Mouse (Mus musculus): ENCODE results near the gene Izumo2. TPM values are rescaled to one million over a fixed set of nuclear protein-coding genes. Genes with fewer than 3 reads are reported as not detected.
"Not testable (repeated sequence)": the region's sequence is repeated elsewhere in the genome, so short reads cannot be mapped to it uniquely, and the experiment has no call there.

Gene Izumo2
- polyA plus RNA-seq, 1 experiment, result not detected

- H3K27ac ChIP-seq (replicated peaks; ENCODE audit: low read depth, low read length), result no peak overlapping the region
- H3K4me1 ChIP-seq (ENCODE audit: control insufficient read depth, insufficient read depth, insufficient read length, low read length), result no peaks in the 10 kb centered on the region
- no peak overlapping the region for H3K4me3 ChIP-seq (ENCODE audit: insufficient read depth, low read depth, low read length)
These were observed 22.8 kb upstream of the Izumo2 start for GRCm38 (mm10) chr7:44685531-44686402.

- H3K4me3 ChIP-seq (ENCODE audit: insufficient read depth, low read depth, low read length), result no peak overlapping the region
- no peaks in the 10 kb centered on the region for H3K4me1 ChIP-seq (ENCODE audit: control insufficient read depth, insufficient read depth, insufficient read length, low read length)
- H3K27ac ChIP-seq (replicated peaks; ENCODE audit: low read depth, low read length), result no peak overlapping the region
These were observed 19.7 kb upstream of the Izumo2 start for GRCm38 (mm10) chr7:44688890-44689289.

- H3K4me1 ChIP-seq (ENCODE audit: control insufficient read depth, insufficient read depth, insufficient read length, low read length), result no peaks in the 10 kb centered on the region
- H3K27ac ChIP-seq (replicated peaks; ENCODE audit: low read depth, low read length), result no peak overlapping the region
- H3K4me3 ChIP-seq (ENCODE audit: insufficient read depth, low read depth, low read length), result no peak overlapping the region
These were observed 19.2 kb upstream of the Izumo2 start for GRCm38 (mm10) chr7:44689331-44689730.

GRCm38 (mm10) chr7:44693427-44694175, 14.9 kb upstream of the Izumo2 start:
- H3K27ac ChIP-seq (replicated peaks; ENCODE audit: low read depth, low read length), result no peak overlapping the region
- H3K4me1 ChIP-seq (ENCODE audit: control insufficient read depth, insufficient read depth, insufficient read length, low read length), result no peaks in the 10 kb centered on the region; the same call in 1 of the 2 replicates
- H3K4me3 ChIP-seq (ENCODE audit: insufficient read depth, low read depth, low read length), result no peak overlapping the region

DNA sequence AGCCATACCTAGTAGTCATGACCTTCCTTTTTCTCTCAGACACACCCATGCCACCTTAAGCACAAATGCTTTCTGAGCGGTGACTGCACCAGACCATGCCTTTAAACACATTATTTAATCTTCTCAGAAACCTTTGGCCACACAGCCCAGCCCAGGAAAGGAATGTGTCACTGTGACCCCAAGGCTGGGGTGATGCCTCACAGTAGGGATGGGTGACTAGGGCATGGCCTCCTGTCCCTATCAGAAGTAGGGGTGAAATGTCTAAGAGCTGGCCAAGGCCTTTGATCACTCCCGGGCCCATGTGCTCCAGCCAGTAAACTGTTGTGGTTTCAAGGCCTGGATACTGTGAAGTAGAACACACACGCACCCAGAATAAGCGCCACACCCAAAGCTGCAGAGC, 13.3 kb upstream of the Izumo2 start:
- no peak overlapping the region for H3K27ac ChIP-seq (replicated peaks; ENCODE audit: low read depth, low read length)
- H3K4me3 ChIP-seq (ENCODE audit: insufficient read depth, low read depth, low read length), result no peak overlapping the region
- H3K4me1 ChIP-seq (ENCODE audit: control insufficient read depth, insufficient read depth, insufficient read length, low read length), result no peaks in the 10 kb centered on the region; the same call in 1 of the 2 replicates

DNA sequence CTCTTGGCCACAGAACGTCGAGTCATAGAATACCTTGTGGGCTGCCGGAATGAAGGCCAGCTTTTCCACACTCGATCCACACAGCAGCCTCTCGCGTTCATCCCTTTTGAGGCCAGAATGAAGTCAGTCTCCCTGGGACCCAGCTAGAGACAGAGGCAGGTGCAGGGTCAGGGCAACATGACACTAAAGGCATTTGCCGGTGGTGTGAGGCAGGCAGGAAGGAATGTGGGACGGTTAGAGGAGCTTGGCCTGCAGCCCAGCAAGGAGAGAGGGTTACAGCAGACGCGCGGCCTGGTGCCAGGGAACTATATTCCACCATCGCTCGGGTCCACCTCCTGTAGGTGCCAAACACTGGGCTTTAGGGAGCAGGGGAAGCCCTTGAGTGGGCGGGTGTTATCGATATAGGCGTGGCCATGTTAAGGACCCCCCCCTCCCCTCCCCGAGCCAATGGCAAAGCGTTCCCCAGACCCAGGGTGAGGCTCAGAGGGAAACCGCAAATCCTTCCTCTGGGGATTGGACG, 11.3 kb upstream of the Izumo2 start:
- Histone ChIP-seq H3K27ac (replicated peaks; ENCODE audit: low read depth, low read length) (no peak overlapping the region), H3K4me3 (ENCODE audit: insufficient read depth, low read depth, low read length) (no peak overlapping the region), H3K4me1 (ENCODE audit: control insufficient read depth, insufficient read depth, insufficient read length, low read length) (no peaks in the 10 kb centered on the region; the same call in 1 of the 2 replicates)

GRCm38 (mm10) chr7:44697980-44698379, 10.6 kb upstream of the Izumo2 start:
- H3K27ac ChIP-seq (replicated peaks; ENCODE audit: low read depth, low read length), result no peak overlapping the region
- H3K4me1 ChIP-seq (ENCODE audit: control insufficient read depth, insufficient read depth, insufficient read length, low read length), result no peaks in the 10 kb centered on the region; the same call in 1 of the 2 replicates
- H3K4me3 ChIP-seq (ENCODE audit: insufficient read depth, low read depth, low read length), result no peak overlapping the region

DNA sequence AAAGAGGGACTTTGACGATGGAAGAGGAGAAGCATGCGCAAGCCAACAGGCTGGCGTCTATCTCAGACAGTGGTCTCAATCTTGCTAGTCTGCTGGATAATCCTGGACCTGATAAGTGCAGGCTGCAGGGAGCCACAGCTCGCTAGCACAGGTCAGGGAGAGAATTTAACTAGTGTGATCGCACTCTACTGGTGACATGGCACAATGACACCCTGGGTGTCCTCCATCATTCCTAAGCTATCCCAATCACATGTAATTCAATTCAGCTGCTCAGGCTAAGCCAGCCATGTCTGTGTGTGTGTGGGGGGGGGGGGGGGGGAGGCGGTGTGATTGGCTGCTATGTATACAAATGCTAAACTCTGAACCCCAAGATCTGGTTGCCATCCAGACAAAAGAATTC, 6.6 kb upstream of the Izumo2 start:
- no peaks in the 10 kb centered on the region; the same call in 1 of the 2 replicates for H3K4me1 ChIP-seq (ENCODE audit: control insufficient read depth, insufficient read depth, insufficient read length, low read length)
- no peak overlapping the region for H3K4me3 ChIP-seq (ENCODE audit: insufficient read depth, low read depth, low read length)
- H3K27ac ChIP-seq (replicated peaks; ENCODE audit: low read depth, low read length), result no peak overlapping the region

DNA sequence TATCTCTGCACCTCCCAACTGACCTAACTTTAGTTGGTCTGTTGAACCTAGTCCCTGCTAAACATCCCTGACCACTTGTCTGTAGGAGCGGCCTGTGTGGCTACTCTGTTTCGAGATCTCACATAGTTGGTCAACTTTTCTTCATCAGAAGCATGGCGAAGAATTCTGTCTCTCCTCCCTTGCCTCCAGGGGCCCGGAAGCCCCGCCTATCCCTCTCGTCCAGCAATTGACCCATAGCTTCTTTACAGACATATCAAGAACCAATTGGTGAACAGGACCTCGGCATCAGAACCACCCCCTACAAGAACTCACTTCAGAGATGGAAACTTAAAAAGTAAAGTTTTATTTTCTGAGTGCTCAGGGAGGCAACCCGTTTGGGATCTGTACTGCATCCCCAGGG, 5.6 kb upstream of the Izumo2 start:
- H3K4me3 ChIP-seq (ENCODE audit: insufficient read depth, low read depth, low read length), result no peak overlapping the region
- no peaks in the 10 kb centered on the region for H3K4me1 ChIP-seq (ENCODE audit: control insufficient read depth, insufficient read depth, insufficient read length, low read length)
- no peak overlapping the region for H3K27ac ChIP-seq (replicated peaks; ENCODE audit: low read depth, low read length)

GRCm38 (mm10) chr7:44704363-44704762, 4.2 kb upstream of the Izumo2 start:
- Histone ChIP-seq H3K4me1 (ENCODE audit: control insufficient read depth, insufficient read depth, insufficient read length, low read length) (no peaks in the 10 kb centered on the region), H3K27ac (replicated peaks; ENCODE audit: low read depth, low read length) (no peak overlapping the region)

DNA sequence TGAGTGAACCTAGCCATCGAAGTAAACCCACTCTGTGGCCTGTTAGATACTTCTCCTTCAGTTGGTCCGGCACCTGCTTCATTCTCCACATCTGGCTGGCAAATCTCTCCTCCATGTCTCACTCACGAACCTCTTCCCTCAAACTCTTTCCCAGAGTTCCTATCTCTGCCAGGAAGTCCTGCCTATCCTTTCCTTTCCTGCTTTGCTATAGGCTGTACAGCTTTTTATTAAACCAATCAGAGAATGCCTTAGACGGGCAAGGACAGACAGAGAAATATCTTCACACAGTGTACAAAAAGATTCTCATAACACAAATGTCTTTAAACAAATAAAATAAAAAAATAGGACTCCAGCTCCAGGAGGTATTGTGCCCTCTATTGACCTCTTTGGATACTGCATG, 3.5 kb upstream of the Izumo2 start:
- Histone ChIP-seq H3K27ac (replicated peaks; ENCODE audit: low read depth, low read length) (no peak overlapping the region), H3K4me3 (ENCODE audit: insufficient read depth, low read depth, low read length) (no peak overlapping the region), H3K4me1 (ENCODE audit: control insufficient read depth, insufficient read depth, insufficient read length, low read length) (no peaks in the 10 kb centered on the region)

More at GRCm38 (mm10) chr7:44704363-44704762, 4.2 kb upstream of the Izumo2 start:
- no peak overlapping the region for H3K4me3 ChIP-seq (ENCODE audit: insufficient read depth, low read depth, low read length)

DNA sequence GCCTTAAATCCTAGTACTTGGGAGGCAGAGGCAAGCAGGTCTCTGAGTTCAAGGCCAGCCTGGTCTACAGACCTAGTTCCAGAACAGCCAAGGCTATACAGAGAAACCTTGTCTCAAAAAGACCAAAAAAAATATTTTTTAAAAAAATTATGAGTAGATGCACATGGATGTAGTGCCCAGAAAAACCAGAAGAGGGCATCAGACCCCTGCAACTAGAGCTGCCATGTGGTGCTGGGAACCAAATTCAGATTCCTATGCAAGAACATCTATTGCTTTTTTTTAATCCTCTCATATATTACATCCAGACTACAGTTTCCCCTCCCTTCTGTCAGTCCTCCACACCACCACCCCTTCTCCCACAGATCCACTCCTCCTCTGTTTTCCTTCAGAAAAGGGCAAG, 2.2 kb upstream of the Izumo2 start:
- no peak overlapping the region for H3K27ac ChIP-seq (replicated peaks; ENCODE audit: low read depth, low read length)
- no peaks in the 10 kb centered on the region for H3K4me1 ChIP-seq (ENCODE audit: control insufficient read depth, insufficient read depth, insufficient read length, low read length)

GRCm38 (mm10) chr7:44707169-44707675, 1.3 kb upstream of the Izumo2 start:
- Histone ChIP-seq H3K4me3 (ENCODE audit: insufficient read depth, low read depth, low read length) (no peak overlapping the region), H3K4me1 (ENCODE audit: control insufficient read depth, insufficient read depth, insufficient read length, low read length) (no peaks in the 10 kb centered on the region), H3K27ac (replicated peaks; ENCODE audit: low read depth, low read length) (no peak overlapping the region)

More for the DNA sequence above, 2.2 kb upstream of the Izumo2 start:
- no peak overlapping the region for H3K4me3 ChIP-seq (ENCODE audit: insufficient read depth, low read depth, low read length)

- not testable (repeated sequence) for H3K27ac ChIP-seq (replicated peaks; ENCODE audit: low read depth, low read length); H3K4me3 ChIP-seq (ENCODE audit: insufficient read depth, low read depth, low read length); H3K4me1 ChIP-seq (ENCODE audit: control insufficient read depth, insufficient read depth, insufficient read length, low read length)
These were observed 449 bp upstream of the Izumo2 start for GRCm38 (mm10) chr7:44708093-44708492.

- no peak overlapping the region for H3K4me3 ChIP-seq (ENCODE audit: insufficient read depth, low read depth, low read length)
- H3K4me1 ChIP-seq (ENCODE audit: control insufficient read depth, insufficient read depth, insufficient read length, low read length), result no peaks in the 10 kb centered on the region
- no peak overlapping the region for H3K27ac ChIP-seq (replicated peaks; ENCODE audit: low read depth, low read length)
These were observed 1.3 kb downstream of the Izumo2 start for GRCm38 (mm10) chr7:44709881-44710280.

Measured in brown adipose tissue, adult 24 weeks (tissue).